ENCODE assay signal across 9 mouse cellular contexts in genomic region chr4:132066101-132066773, GRCm38 (mm10). TPM values are rescaled to one million over a fixed set of nuclear protein-coding genes. Genes with fewer than 3 reads are reported as not detected.
A peak's percentile ranks its signal among the peaks of the same experiment; 100 is the strongest.
DNase-seq lines count a peak whose midpoint lies in the region; ATAC-seq and TF ChIP-seq lines count a peak whose summit lies in the region.
"Had no signal": no experiment of that assay in that cellular context is flagged by ENCODE, and none has a peak within 500 bp of the region (broad histone marks: within the 10 kb centered on the region; RNA-seq: fewer than 3 reads in every experiment).

No protein-coding gene starts in this region.

- TF ChIP-seq CTCF in kidney, adult 2 months (conservative IDR thresholded peaks at IDR 0.05; ENCODE audit: insufficient read depth, insufficient read length, low read depth, low read length) = no peak

- H3K4me1 ChIP-seq in erythroblast, embryonic 14.5 days (ENCODE audit: control insufficient read depth) = peaks cover 97% of the 10 kb centered on the region
- H3K4me1 ChIP-seq in kidney, adult 2 months (ENCODE audit: control insufficient read depth, insufficient read depth, low read length) = peaks cover 72% of the 10 kb centered on the region

- peak overlapping the region; percentile 82 for H3K4me3 ChIP-seq in erythroblast, embryonic 14.5 days (replicated peaks)
- H3K4me3 ChIP-seq in kidney, adult 2 months (ENCODE audit: insufficient read depth, low read depth, low read length) = no peak overlapping the region
- H3K4me3 ChIP-seq: hindbrain, embryonic 15.5 days had no signal

- H3K36me3 ChIP-seq in erythroblast, embryonic 14.5 days (ENCODE audit: control insufficient read depth) = peaks cover 99% of the 10 kb centered on the region
- H3K36me3 ChIP-seq in kidney, adult 2 months (ENCODE audit: control insufficient read depth, insufficient read depth, low read length) = no peaks in the 10 kb centered on the region; the same call in 1 of the 2 replicates
- H3K36me3 ChIP-seq: hindbrain, embryonic 15.5 days had no signal

- H3K27me3 ChIP-seq in erythroblast, embryonic 14.5 days (ENCODE audit: control insufficient read depth) = no peaks in the 10 kb centered on the region
- H3K27me3 ChIP-seq in kidney, adult 2 months (replicated peaks; ENCODE audit: control insufficient read depth, insufficient read depth, low read length) = no peaks in the 10 kb centered on the region
- H3K27me3 ChIP-seq: hindbrain, embryonic 15.5 days had no signal

- 12% methylated on average over 10 of the region's 10 CpGs for WGBS in kidney, adult 2 months

- no peak for TF ChIP-seq POLR2A in kidney, adult 2 months (IDR thresholded peaks at IDR 0.05; ENCODE audit: low read depth, low read length)

- DNase-seq in spleen, postnatal 10 days (ENCODE audit: low spot score in 2 of 2) = peak; percentile 47 to 61
- no peak for DNase-seq in spleen, adult 18-20 months
- peak; percentile 96 for DNase-seq in kidney, adult 2 months
- no peak for DNase-seq in frontal cortex, postnatal 14 days (ENCODE audit: low spot score in 2 of 2)
- DNase-seq in right cerebral cortex, adult 18-20 months = no peak
- no peak for DNase-seq in urinary bladder, postnatal 10 days (ENCODE audit: low spot score)

- peak overlapping the region; percentile 91 for H3K27ac ChIP-seq in kidney, adult 2 months (ENCODE audit: insufficient read depth, low read depth, low read length)
- H3K27ac ChIP-seq: hindbrain, embryonic 15.5 days had no signal

- H3K9me3 ChIP-seq in erythroblast, embryonic 14.5 days (ENCODE audit: control insufficient read depth, low read length) = no peaks in the 10 kb centered on the region
- H3K9me3 ChIP-seq: hindbrain, embryonic 15.5 days had no signal

- peak; percentile 31; the same call in 1 of the 2 replicates for ATAC-seq in megakaryocyte-erythroid progenitor cell, adult 5-6 weeks (replicated peaks; ENCODE audit: low FRiP score, low TSS enrichment, poor library complexity, severe bottlenecking)

RNA-seq across cellular contexts. Expression of gene Gm10300, which starts 8.3 kb away (rescaled TPM):
- 0.05 and 0.06 TPM in 2 replicates for polyA plus RNA-seq in erythroblast, embryonic 14.5 days (2012)
- 0.09 and 0.27 TPM in 2 replicates for polyA plus RNA-seq in kidney, adult 2 months (2012; rRNA removed)
- total RNA-seq in megakaryocyte-erythroid progenitor cell, adult 5-6 weeks (2014; fragmentation: Nextera tagmentation) = 1.8 TPM in 1 of 2 replicates, not detected in the other
- 0.99 and 3.7 TPM in 2 replicates for total RNA-seq in megakaryocyte-erythroid progenitor cell, adult 5-6 weeks (2017)
- polyA plus RNA-seq: hindbrain, embryonic 15.5 days had no signal

RNA-seq across cellular contexts. Expression of gene Epb41, which starts 8.9 kb away (rescaled TPM):
- polyA plus RNA-seq in erythroblast, embryonic 14.5 days (2012) = 120 and 121 TPM in 2 replicates
- polyA plus RNA-seq in kidney, adult 2 months (2012; rRNA removed) = 69.8 and 73.8 TPM in 2 replicates
- total RNA-seq in megakaryocyte-erythroid progenitor cell, adult 5-6 weeks (2014; fragmentation: Nextera tagmentation) = 92.6 and 109 TPM in 2 replicates
- 74.2 and 82.1 TPM in 2 replicates for total RNA-seq in megakaryocyte-erythroid progenitor cell, adult 5-6 weeks (2017)

Comparison
In these comparisons a context has a peak if more than half of its experiments do, and no peak if none do; other contexts are left out.
1. DNase-seq: peak in spleen, postnatal 10 days (2 of 2) and kidney, adult 2 months (single experiment); none in spleen, adult 18-20 months (0 of 2), frontal cortex, postnatal 14 days (0 of 2), right cerebral cortex, adult 18-20 months (single experiment) and urinary bladder, postnatal 10 days (single experiment).